Mouse (Mus musculus): Measurements from ENCODE around the gene Taf11. TPM values are rescaled to one million over a fixed set of nuclear protein-coding genes. Genes with fewer than 3 reads are reported as not detected.

Taf11 gene
- 38.3 TPM for polyA plus RNA-seq (2014; fragmentation: Illumina TruSeq; extraction: RNeasy Lipid Tissue Mini Kit (QIAGEN cat#74804); ENCODE audit: low read depth, low replicate concordance)

GRCm38 (mm10) chr17:27909622-27910500 lies at the start of gene Taf11:
Taf11 (minus strand) TSS chr17:27909844.

GRCm38 (mm10) chr17:27908888-27909621 lies 589 bp downstream of the Taf11 start, which contains the start of gene Anks1:
Anks1 (plus strand) TSS chr17:27909306.

GRCm38 (mm10) chr17:27856265-27856797 lies 53.3 kb downstream of the Taf11 start, which contains the start of gene Uhrf1bp1:
Uhrf1bp1 (plus strand) TSS chr17:27856441.

Other genes with a start within 250 kb of the Taf11 start
- gene Spdef, start 180.9 kb downstream of the Taf11 start, polyA plus RNA-seq (2014; fragmentation: Illumina TruSeq; extraction: RNeasy Lipid Tissue Mini Kit (QIAGEN cat#74804); ENCODE audit: low read depth, low replicate concordance) = not detected
- gene D17Wsu92e, start 89.2 kb downstream of the Taf11 start, polyA plus RNA-seq (2014; fragmentation: Illumina TruSeq; extraction: RNeasy Lipid Tissue Mini Kit (QIAGEN cat#74804); ENCODE audit: low read depth, low replicate concordance) = 117 TPM
- gene Snrpc, start 71.7 kb downstream of the Taf11 start, polyA plus RNA-seq (2014; fragmentation: Illumina TruSeq; extraction: RNeasy Lipid Tissue Mini Kit (QIAGEN cat#74804); ENCODE audit: low read depth, low replicate concordance) = 60.5 TPM
- gene Uhrf1bp1, start 53.4 kb downstream of the Taf11 start, polyA plus RNA-seq (2014; fragmentation: Illumina TruSeq; extraction: RNeasy Lipid Tissue Mini Kit (QIAGEN cat#74804); ENCODE audit: low read depth, low replicate concordance) = 7.2 TPM
- gene Anks1, start 538 bp downstream of the Taf11 start, polyA plus RNA-seq (2014; fragmentation: Illumina TruSeq; extraction: RNeasy Lipid Tissue Mini Kit (QIAGEN cat#74804); ENCODE audit: low read depth, low replicate concordance) = 58.3 TPM
- gene Tcp11, start 170.8 kb upstream of the Taf11 start, polyA plus RNA-seq (2014; fragmentation: Illumina TruSeq; extraction: RNeasy Lipid Tissue Mini Kit (QIAGEN cat#74804); ENCODE audit: low read depth, low replicate concordance) = 0.31 TPM
- 1.1 TPM for gene Scube3, start 232.3 kb upstream of the Taf11 start, polyA plus RNA-seq (2014; fragmentation: Illumina TruSeq; extraction: RNeasy Lipid Tissue Mini Kit (QIAGEN cat#74804); ENCODE audit: low read depth, low replicate concordance)

All from heart, adult 10 weeks (tissue).